Mouse (Mus musculus) bone marrow, adult 2 months (tissue): ENCODE data around the gene Flcn.

Source experiments
- CTCF ChIP-seq: fragments of 200-500 bp; IDR thresholded peaks from 2 replicates; pipeline ENCODE4 v1.5.1; 2011; ENCODE audit warnings: low read length, control low read depth; ENCODE audit not compliant: control insufficient read depth, insufficient read depth
- POLR2A ChIP-seq: fragments of 200-500 bp; IDR thresholded peaks from 2 replicates; pipeline ENCODE4 v1.6.1; 2011; ENCODE audit warnings: low read depth, mild to moderate bottlenecking, control low read depth, low read length, borderline replicate concordance; ENCODE audit not compliant: control insufficient read depth

- no peak for TF ChIP-seq CTCF
- no peak for TF ChIP-seq POLR2A
Measured at GRCm38 (mm10) chr11:59745851-59746250, 64.0 kb downstream of the Flcn start.
